Mouse (Mus musculus) ES-CJ7 (cell line): Measurements from ENCODE around the gene Gpr75.

ENCODE experiments used
- DNase-seq: peaks from one replicate; pipeline ENCODE4 v3.0.0; 2011; ENCODE audit warnings: low read depth, low spot score

The Gpr75 gene

DNA sequence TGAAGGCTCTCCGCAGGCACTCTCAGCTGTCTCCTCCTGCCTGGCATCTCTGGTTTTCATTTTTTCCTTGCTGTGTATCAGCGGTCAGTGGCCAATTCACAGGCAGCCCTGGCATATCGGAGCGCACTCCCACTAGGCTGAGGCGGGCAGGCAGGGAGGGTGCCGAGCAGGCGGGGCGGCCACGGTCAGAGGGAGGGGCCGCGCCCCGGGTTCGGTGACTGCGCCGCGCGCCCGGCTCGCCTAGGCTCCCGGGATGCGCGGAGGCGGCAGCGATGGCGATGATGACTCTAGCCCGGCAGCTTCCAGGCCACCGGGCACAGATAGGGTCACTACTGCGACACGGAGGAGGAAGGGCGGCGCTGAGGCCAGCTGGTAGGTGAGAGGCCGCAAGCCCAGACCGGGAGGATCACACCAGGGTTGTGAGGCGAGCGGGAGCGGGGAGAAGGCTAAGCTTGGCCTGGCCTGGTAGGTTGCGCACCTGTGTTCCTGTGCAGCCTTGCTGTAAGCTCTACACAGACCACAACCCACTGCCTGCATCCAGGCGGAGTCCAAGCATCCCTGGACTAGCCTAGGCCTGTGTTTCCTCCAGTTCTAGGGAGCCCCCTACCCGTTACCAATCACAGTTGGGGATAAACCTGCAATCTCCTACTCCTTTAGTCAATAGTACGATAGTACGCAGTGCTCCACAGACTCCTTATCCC lies at the start of gene Gpr75, which contains the start of gene Asb3:
TSS of gene Gpr75 (plus strand) at position 188 of the 701 bp plus-strand sequence.
TSS of gene Asb3 (plus strand) at position 246 of the 701 bp plus-strand sequence.
- DNase-seq = peak; percentile 69

- DNase-seq = no peak
These were observed 46.4 kb upstream of the Gpr75 start for GRCm38 (mm10) chr11:30838793-30839192.

DNA sequence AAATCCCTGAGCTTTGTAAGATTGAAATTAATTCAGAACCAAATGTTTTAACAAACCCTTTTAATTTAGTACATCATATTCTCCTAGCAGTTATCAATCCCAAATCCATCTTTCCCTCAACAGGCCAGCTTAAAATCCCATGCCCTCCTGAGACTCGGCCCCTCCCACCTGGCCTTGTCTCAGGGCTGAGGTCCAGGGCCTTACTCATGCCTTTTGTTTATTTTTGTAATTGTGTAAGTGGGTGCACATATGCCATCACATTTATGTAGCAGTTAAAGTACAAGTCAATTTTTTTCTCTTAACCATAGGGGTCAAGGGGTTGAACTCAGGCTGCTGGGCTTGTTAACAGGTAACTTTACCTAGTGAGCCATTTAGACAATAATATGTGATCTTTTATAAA lies 40.8 kb upstream of the Gpr75 start:
- no peak for DNase-seq

GRCm38 (mm10) chr11:30872425-30872824 lies 12.7 kb upstream of the Gpr75 start:
- DNase-seq = no peak

DNA sequence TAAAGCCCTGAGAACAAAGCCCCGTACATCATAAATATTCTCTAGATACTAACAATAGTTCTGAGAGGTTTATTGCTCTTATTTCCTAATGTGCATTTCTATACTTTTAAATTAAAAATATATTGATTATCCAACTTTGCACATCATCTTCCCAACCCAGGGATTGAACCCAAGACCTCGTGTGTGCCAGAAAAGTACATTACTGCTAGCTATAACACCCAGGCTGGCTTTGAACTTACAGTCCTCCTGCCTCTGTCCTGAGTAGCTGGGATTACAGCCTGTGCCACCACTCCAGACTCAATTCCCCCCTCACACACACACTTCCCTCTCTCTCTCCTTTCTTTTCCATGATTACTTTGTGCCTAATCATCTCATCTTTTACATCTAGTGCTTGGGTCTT lies 3.0 kb downstream of the Gpr75 start:
- no peak for DNase-seq

DNA sequence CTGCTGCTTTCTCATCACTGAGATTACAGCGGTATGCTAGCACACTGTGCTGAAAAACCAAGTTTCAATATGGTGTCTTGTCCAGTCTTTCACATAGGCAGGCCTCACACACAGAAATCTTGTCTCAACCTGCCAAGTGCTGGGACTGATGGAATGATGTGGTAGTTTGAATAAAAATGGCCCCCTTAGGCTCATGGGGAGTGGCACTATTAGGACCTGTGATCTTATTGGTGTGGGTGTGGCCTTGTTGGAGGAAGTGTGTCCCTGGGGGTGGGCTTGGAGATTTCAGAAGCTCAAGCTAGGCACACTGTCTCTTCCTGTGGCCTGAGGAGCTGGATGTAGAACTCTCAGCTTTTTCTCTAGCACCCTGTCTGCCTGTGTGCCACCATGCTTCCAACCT lies 11.0 kb downstream of the Gpr75 start:
- peak; percentile 58 for DNase-seq

GRCm38 (mm10) chr11:30899312-30899711 lies 14.2 kb downstream of the Gpr75 start:
- no peak for DNase-seq

DNA sequence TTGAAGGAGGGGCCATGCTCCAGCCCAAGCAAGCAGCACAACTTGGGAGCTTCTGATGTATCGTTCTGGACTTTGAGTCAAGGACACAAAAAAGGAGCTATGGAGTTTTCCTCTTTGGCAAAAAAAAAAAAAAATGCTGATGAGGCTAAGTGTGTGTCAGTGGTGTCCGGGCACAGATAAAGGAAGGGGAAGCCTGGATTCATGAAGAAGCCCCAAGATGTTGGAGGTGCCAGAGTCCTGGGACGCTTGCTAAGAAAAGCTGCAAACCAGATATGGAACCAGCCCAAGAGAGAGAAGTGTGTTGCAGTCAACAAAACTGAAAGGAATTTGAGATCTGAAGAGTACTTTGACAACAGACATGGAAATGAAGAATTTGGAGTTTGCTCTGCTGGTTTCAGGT lies 27.2 kb downstream of the Gpr75 start:
- no peak for DNase-seq

DNA sequence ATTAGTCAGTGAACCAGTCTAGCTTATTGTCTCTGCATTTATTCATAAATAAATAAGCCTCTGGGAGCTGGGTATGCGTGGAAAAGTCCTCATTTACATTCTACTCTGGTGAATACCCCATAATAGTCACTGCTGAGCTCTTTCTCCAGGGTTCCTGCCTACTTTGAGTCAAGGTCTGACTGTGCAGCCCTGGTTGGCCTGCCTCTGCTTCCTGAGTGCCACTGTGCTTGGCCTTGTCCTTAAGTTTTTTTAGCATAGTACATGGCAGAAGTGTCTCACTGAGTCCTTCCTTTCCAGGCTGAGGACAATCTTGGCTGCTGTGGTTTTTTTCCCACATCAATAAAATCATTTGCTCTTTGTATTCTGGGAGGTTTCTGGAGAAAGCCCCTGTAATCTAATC lies 35.5 kb downstream of the Gpr75 start:
- no peak for DNase-seq

GRCm38 (mm10) chr11:30923283-30923682 lies 38.1 kb downstream of the Gpr75 start:
- no peak for DNase-seq

DNA sequence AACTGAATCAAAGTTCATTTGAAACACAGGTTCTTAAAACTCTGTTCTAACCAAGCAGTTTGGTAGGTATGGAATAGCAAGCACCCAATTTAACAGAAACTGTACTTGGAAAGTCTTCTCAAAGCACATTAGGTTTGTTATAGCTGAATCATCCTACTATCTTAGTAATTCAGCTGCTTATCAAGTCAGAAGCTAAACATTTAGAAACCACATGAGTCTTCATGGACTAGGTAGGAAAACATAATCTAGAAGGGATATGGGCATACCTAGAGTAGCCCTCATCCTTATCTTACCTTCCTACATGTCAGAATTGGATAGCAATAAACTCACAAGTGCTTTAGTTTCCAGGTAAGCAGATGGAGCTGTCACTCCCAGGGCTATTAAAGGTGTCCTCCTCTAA lies 42.9 kb downstream of the Gpr75 start:
- DNase-seq = no peak

DNA sequence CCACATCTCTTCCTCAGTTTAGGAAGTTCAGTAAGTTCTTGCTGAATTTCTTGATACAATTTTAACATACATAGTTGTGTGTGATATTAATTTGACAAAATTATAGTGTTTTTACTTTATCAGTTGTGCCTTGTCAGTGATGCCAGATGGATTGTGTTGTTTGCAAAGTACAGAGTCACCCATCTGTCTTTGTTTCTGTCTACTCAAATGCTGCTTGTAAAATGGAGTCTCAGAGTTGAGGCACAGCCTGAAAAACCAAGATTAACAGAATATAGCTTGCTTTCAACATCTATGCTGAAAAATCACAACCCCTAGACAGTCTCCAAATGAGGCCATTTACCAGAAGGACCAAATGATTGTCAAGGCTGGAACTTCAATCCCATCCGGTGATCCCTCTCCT lies 43.3 kb downstream of the Gpr75 start:
- no peak for DNase-seq
